Mouse (Mus musculus): ENCODE results near the gene Nap1l4.

DNA sequence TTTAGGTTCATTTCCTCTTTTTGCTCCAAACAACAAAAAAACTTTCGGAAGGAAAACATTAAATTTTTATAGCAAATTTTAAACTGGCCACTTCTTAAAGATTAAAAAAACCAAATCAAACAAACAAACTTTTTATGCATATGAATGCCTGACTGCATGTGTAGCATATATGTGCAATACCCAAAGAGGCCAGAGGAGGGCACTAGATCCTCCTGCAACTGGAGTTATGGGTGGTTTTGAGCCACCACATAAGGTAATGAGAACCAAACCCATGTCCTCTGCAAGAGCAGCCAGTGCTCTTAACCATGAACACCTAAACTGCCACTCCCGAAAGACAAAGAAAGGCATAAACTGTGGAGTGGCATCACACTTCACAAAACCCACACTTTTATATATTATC lies 4.5 kb downstream of the Nap1l4 start:
- TF ChIP-seq CTCF (IDR thresholded peaks at IDR 0.05; ENCODE audit: borderline replicate concordance, insufficient read depth, low read length) (no peak), POLR2A (IDR thresholded peaks at IDR 0.05; ENCODE audit: low read depth, low read length) (no peak)

Measured in embryonic fibroblast, embryonic 13.5 days (primary cell).